8 mouse cellular contexts compared by ENCODE assay signal in the genomic region with DNA sequence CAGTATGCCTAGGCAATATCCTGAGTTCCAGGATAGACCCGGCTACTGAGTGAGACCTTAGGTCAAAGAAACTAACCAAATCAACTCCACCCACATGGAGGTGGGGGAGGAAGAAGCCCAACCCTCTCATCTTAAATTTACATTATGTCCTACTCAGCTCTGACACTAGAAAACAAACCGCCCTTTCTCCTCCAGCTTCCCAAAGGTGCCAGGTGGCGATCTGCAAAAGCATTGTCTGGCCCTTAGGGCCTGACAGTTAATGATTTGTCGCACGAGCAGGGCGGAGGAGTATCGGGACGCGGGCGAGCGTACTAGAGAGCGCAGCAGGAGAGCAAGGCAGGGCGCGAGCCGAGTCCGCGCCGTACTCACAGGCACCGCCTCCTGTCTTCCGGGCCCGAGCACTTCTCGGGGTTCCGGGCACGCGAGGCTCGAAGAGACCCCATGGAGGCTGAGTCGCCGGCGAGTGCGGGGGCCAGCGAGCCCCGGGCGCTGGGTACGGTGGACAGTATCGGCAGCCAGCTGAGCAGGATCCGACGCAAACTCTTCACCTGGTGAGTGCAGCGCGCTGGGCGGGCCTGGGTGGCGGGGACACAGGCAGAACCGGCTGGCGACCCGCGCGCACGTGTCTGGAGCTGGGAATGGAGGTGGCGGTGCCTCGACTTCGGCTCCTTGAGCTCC. TPM values are rescaled to one million over a fixed set of nuclear protein-coding genes. Genes with fewer than 3 reads are reported as not detected.
A peak's percentile ranks its signal among the peaks of the same experiment; 100 is the strongest.
DNase-seq lines count a peak whose midpoint lies in the region; ATAC-seq and TF ChIP-seq lines count a peak whose summit lies in the region.

TSS of gene Slc35f2 (plus strand) at position 195 of the 678 bp plus-strand sequence.

- H3K4me3 ChIP-seq in intestine, embryonic 15.5 days (replicated peaks): peak within 1 kb of the TSS; percentile 60
- peak within 1 kb of the TSS; percentile 86 for H3K4me3 ChIP-seq in small intestine, adult 2 months (ENCODE audit: low read depth, low read length)

- H3K9me3 ChIP-seq in intestine, embryonic 15.5 days: no peaks in the 10 kb centered on the region

- H3K9ac ChIP-seq in intestine, embryonic 15.5 days: peak within 1 kb of the TSS; percentile 71

- no peak for TF ChIP-seq CTCF in small intestine, adult 2 months (IDR thresholded peaks at IDR 0.05; ENCODE audit: extremely low read depth, insufficient read length, insufficient replicate concordance, low read depth, low read length)

- under 1% methylated on average over 50 of the region's 50 CpGs for WGBS in intestine, embryonic 15.5 days
- under 1% methylated on average over 50 of the region's 50 CpGs for WGBS in small intestine, adult 2 months

- H3K27me3 ChIP-seq in intestine, embryonic 15.5 days (replicated peaks): peaks cover 10% of the 10 kb centered on the region
- no peaks in the 10 kb centered on the region for H3K27me3 ChIP-seq in small intestine, adult 2 months (ENCODE audit: control insufficient read depth, insufficient read depth, low read length)

- H3K4me2 ChIP-seq in intestine, embryonic 15.5 days (replicated peaks): peak within 1 kb of the TSS; percentile 97

- peaks cover 11% of the 10 kb centered on the region; the same call in 1 of the 2 replicates for H3K4me1 ChIP-seq in intestine, embryonic 15.5 days (replicated peaks)
- peaks cover 12% of the 10 kb centered on the region; the same call in 1 of the 2 replicates for H3K4me1 ChIP-seq in small intestine, adult 2 months (ENCODE audit: control insufficient read depth, insufficient read depth, insufficient read length, low read length)

- DNase-seq in WW6 (ENCODE audit: low read depth, low spot score) (peak; percentile 79), MN1 (ENCODE audit: low spot score) (no peak)
- peak; percentile 4 for DNase-seq in cerebellum, adult 8-10 months
- peak; percentile 28 to 34 for DNase-seq in left cerebral cortex, postnatal 25 days (ENCODE audit: low spot score in 2 of 2)
- DNase-seq in mesoderm, embryonic 11.5 days (ENCODE audit: low read depth, low spot score): peak; percentile 53

- TF ChIP-seq POLR2A in small intestine, adult 2 months (IDR thresholded peaks at IDR 0.05; ENCODE audit: low read depth, low read length): peak; percentile 57; the same call in 1 of the 2 replicates

- no peaks in the 10 kb centered on the region for H3K36me3 ChIP-seq in intestine, embryonic 15.5 days
- H3K36me3 ChIP-seq in small intestine, adult 2 months (ENCODE audit: control insufficient read depth, insufficient read depth, low read length): no peaks in the 10 kb centered on the region

- ATAC-seq in frontal cortex, adult (ENCODE audit: low TSS enrichment): peak; percentile 93
- ATAC-seq in intestine, embryonic 15.5 days: peak; percentile 92

- intact Hi-C loops in left cerebral cortex, postnatal 25 days (cut with DNase I): no loop called here

- peak within 1 kb of the TSS; percentile 73 for H3K27ac ChIP-seq in intestine, embryonic 15.5 days
- H3K27ac ChIP-seq in small intestine, adult 2 months (ENCODE audit: insufficient read depth, low read depth, low read length): peak within 1 kb of the TSS; percentile 96

RNA-seq across cellular contexts. Expression of gene Slc35f2, which starts in this region (rescaled TPM):
- 21.0 and 22.1 TPM in 2 replicates for polyA plus RNA-seq in intestine, embryonic 15.5 days (2015; fragmentation: Nextera tagmentation; extraction: Ambion mirVana)
- 1 to 10 TPM; 2.8 to 2.9 TPM for total RNA-seq in left cerebral cortex, postnatal 25 days (2021)
- 21.6 and 30.5 TPM in 2 replicates for polyA plus RNA-seq in small intestine, adult 2 months (2012; rRNA removed)
